Mouse (Mus musculus) lung, postnatal 0 days (tissue): Measurements from ENCODE around the gene 1700016D06Rik.

Experiments
- CTCF ChIP-seq: IDR thresholded peaks from 2 replicates; pipeline ENCODE4 v1.5.1; 2016; ENCODE audit warnings: antibody characterized with exemption, mild to moderate bottlenecking
- EP300 ChIP-seq: IDR thresholded peaks from 2 replicates; pipeline ENCODE4 v1.6.1; 2016; ENCODE audit warnings: antibody characterized with exemption, mild to moderate bottlenecking, control low read depth

DNA sequence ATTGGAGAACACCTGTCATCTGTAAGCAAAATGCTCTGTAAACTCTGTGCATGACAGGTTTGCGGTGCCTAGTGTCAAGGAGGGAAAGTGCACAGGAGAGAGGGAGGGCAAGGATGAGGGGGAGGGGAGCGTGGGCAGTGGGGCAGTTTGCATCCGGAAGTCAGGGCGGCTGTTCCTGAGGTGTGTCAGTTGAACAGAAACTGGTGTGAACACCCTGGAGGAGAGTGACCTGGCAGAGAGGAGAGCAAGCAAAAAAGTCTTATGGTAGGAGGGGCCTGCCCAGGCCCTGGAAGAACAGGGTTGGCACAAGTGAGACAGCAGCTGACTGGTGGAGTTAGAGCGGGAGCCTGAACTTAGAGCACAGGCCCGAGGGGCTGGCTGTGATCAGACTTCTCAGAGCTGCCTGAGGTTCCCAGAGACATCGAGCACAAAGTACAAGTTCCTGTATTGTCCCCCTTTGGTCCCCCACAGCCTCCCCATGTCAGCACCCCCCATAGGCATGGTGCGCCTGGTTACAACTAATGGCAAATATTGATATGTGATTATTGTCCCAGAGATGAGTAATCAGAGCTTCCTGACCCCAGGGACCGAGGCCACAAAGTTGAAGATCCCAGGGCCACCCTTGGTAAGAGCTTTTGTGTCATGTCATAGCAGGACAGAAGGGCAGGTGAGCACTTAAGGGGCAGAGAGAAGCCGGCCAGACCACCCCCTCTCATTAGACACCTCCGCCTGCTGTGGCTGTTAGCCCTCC lies 46.2 kb upstream of the 1700016D06Rik start:
- TF ChIP-seq CTCF: no peak
- TF ChIP-seq EP300: no peak
